Mouse (Mus musculus) stomach, postnatal 0 days (tissue): ENCODE data around the gene Lyzl4.

Experiments used
- CTCF ChIP-seq: IDR thresholded peaks from 2 replicates; pipeline ENCODE4 v1.5.1; 2016; ENCODE audit warnings: antibody characterized with exemption, low read depth, mild to moderate bottlenecking, moderate library complexity
- EP300 ChIP-seq: optimal IDR thresholded peaks from 2 replicates; pipeline ENCODE3; 2016; ENCODE audit warnings: antibody characterized with exemption

- TF ChIP-seq CTCF (no peak), EP300 (no peak)
Measured at GRCm38 (mm10) chr9:121623235-121623634, 18.7 kb downstream of the Lyzl4 start.
